Mouse (Mus musculus): Measurements from ENCODE around the gene Sema7a. TPM values are rescaled to one million over a fixed set of nuclear protein-coding genes. Genes with fewer than 3 reads are reported as not detected.

Gene Sema7a
- 0.34 and 0.65 TPM in 2 replicates for polyA plus RNA-seq (2015; fragmentation: Nextera tagmentation; extraction: Ambion mirVana)

- peak; percentile 87 for ATAC-seq (ENCODE audit: insufficient read depth, low FRiP score)
- Histone ChIP-seq H3K4me3 (replicated peaks; ENCODE audit: low read length) (peak within 1 kb of the TSS; percentile 71), H3K27ac (ENCODE audit: low read length) (no peak within 1 kb of the TSS), H3K4me1 (ENCODE audit: control insufficient read depth, insufficient read depth, low read length) (peaks cover 5% of the 10 kb centered on the region), H3K9ac (ENCODE audit: low read length) (peak within 1 kb of the TSS; percentile 76), H3K36me3 (ENCODE audit: control insufficient read depth, insufficient read depth, low read length) (no peaks in the 10 kb centered on the region), H3K27me3 (ENCODE audit: control insufficient read depth, insufficient read depth, low read length) (peaks cover 48% of the 10 kb centered on the region), H3K9me3 (replicated peaks; ENCODE audit: control insufficient read depth, low read length) (no peaks in the 10 kb centered on the region), H3K4me2 (ENCODE audit: low read depth, low read length) (peak within 1 kb of the TSS; percentile 100)
- WGBS = 4% methylated on average over 58 of the region's 60 CpGs
Measured at GRCm38 (mm10) chr9:57939431-57940348, at the start of gene Sema7a. TSS of gene Sema7a (plus strand) at chr9:57940112.

GRCm38 (mm10) chr9:57900478-57900877 is 39.4 kb upstream of the Sema7a start:
- no peaks in the 10 kb centered on the region for H3K27me3 ChIP-seq (ENCODE audit: control insufficient read depth, insufficient read depth, low read length)
- 39% methylated on average over 10 of the region's 10 CpGs for WGBS
- H3K4me1 ChIP-seq (ENCODE audit: control insufficient read depth, insufficient read depth, low read length) = no peaks in the 10 kb centered on the region
- no peak overlapping the region for H3K9ac ChIP-seq (ENCODE audit: low read length)
- no peaks in the 10 kb centered on the region for H3K9me3 ChIP-seq (replicated peaks; ENCODE audit: control insufficient read depth, low read length)
- H3K36me3 ChIP-seq (ENCODE audit: control insufficient read depth, insufficient read depth, low read length) = no peaks in the 10 kb centered on the region
- H3K4me3 ChIP-seq (replicated peaks; ENCODE audit: low read length) = no peak overlapping the region
- no peak overlapping the region for H3K4me2 ChIP-seq (ENCODE audit: low read depth, low read length)
- ATAC-seq (ENCODE audit: insufficient read depth, low FRiP score) = no peak
- H3K27ac ChIP-seq (ENCODE audit: low read length) = no peak overlapping the region

GRCm38 (mm10) chr9:57901197-57901596 is 38.7 kb upstream of the Sema7a start:
- WGBS = 29% methylated on average over 9 of the region's 9 CpGs

DNA sequence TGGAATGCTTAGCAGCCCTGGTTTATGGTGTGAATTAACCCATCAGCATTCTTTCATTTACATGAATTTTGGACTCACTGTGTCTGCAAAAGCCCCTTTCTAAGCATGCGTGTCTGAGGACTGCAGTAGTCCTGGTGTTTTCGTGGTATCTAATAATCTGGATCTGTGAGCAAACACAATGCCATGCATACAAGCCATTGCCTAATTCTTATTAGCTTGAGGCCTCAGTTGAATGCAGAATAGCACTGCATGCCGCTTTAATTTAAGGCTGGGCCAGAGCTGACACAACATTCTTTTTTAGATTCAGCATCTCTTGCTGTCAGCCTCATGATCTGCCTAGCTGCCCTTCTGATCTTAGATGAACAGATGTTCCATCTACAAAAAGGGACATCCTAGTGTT is 38.3 kb upstream of the Sema7a start:
- no peak overlapping the region for H3K9ac ChIP-seq (ENCODE audit: low read length)
- no peak for ATAC-seq (ENCODE audit: insufficient read depth, low FRiP score)
- H3K36me3 ChIP-seq (ENCODE audit: control insufficient read depth, insufficient read depth, low read length) = no peaks in the 10 kb centered on the region

More at GRCm38 (mm10) chr9:57901197-57901596, 38.7 kb upstream of the Sema7a start:
- H3K9me3 ChIP-seq (replicated peaks; ENCODE audit: control insufficient read depth, low read length) = no peaks in the 10 kb centered on the region
- no peaks in the 10 kb centered on the region for H3K36me3 ChIP-seq (ENCODE audit: control insufficient read depth, insufficient read depth, low read length)
- H3K27me3 ChIP-seq (ENCODE audit: control insufficient read depth, insufficient read depth, low read length) = no peaks in the 10 kb centered on the region
- H3K4me1 ChIP-seq (ENCODE audit: control insufficient read depth, insufficient read depth, low read length) = no peaks in the 10 kb centered on the region
- no peak overlapping the region for H3K4me2 ChIP-seq (ENCODE audit: low read depth, low read length)
- ATAC-seq (ENCODE audit: insufficient read depth, low FRiP score) = no peak
- H3K4me3 ChIP-seq (replicated peaks; ENCODE audit: low read length) = no peak overlapping the region
- H3K9ac ChIP-seq (ENCODE audit: low read length) = no peak overlapping the region
- H3K27ac ChIP-seq (ENCODE audit: low read length) = no peak overlapping the region

GRCm38 (mm10) chr9:57902132-57902531 is 37.8 kb upstream of the Sema7a start:
- Histone ChIP-seq H3K27me3 (ENCODE audit: control insufficient read depth, insufficient read depth, low read length) (no peaks in the 10 kb centered on the region), H3K9me3 (replicated peaks; ENCODE audit: control insufficient read depth, low read length) (no peaks in the 10 kb centered on the region), H3K36me3 (ENCODE audit: control insufficient read depth, insufficient read depth, low read length) (no peaks in the 10 kb centered on the region), H3K27ac (ENCODE audit: low read length) (no peak overlapping the region), H3K9ac (ENCODE audit: low read length) (no peak overlapping the region), H3K4me2 (ENCODE audit: low read depth, low read length) (no peak overlapping the region), H3K4me3 (replicated peaks; ENCODE audit: low read length) (no peak overlapping the region), H3K4me1 (ENCODE audit: control insufficient read depth, insufficient read depth, low read length) (no peaks in the 10 kb centered on the region)
- ATAC-seq (ENCODE audit: insufficient read depth, low FRiP score) = no peak
- WGBS = 86% methylated on average over 4 of the region's 4 CpGs

More for the DNA sequence above, 38.3 kb upstream of the Sema7a start:
- no peak overlapping the region for H3K4me2 ChIP-seq (ENCODE audit: low read depth, low read length)
- H3K9me3 ChIP-seq (replicated peaks; ENCODE audit: control insufficient read depth, low read length) = no peaks in the 10 kb centered on the region
- H3K27ac ChIP-seq (ENCODE audit: low read length) = no peak overlapping the region
- 82% methylated on average over 3 of the region's 3 CpGs for WGBS
- H3K4me1 ChIP-seq (ENCODE audit: control insufficient read depth, insufficient read depth, low read length) = no peaks in the 10 kb centered on the region
- H3K4me3 ChIP-seq (replicated peaks; ENCODE audit: low read length) = no peak overlapping the region
- H3K27me3 ChIP-seq (ENCODE audit: control insufficient read depth, insufficient read depth, low read length) = no peaks in the 10 kb centered on the region

GRCm38 (mm10) chr9:57903589-57904249 is 36.2 kb upstream of the Sema7a start:
- WGBS = 64% methylated on average over 8 of the region's 8 CpGs
- Histone ChIP-seq H3K4me1 (ENCODE audit: control insufficient read depth, insufficient read depth, low read length) (no peaks in the 10 kb centered on the region), H3K9ac (ENCODE audit: low read length) (no peak overlapping the region), H3K36me3 (ENCODE audit: control insufficient read depth, insufficient read depth, low read length) (no peaks in the 10 kb centered on the region), H3K27ac (ENCODE audit: low read length) (no peak overlapping the region), H3K27me3 (ENCODE audit: control insufficient read depth, insufficient read depth, low read length) (no peaks in the 10 kb centered on the region), H3K9me3 (replicated peaks; ENCODE audit: control insufficient read depth, low read length) (no peaks in the 10 kb centered on the region), H3K4me3 (replicated peaks; ENCODE audit: low read length) (no peak overlapping the region), H3K4me2 (ENCODE audit: low read depth, low read length) (no peak overlapping the region)
- ATAC-seq (ENCODE audit: insufficient read depth, low FRiP score) = no peak

DNA sequence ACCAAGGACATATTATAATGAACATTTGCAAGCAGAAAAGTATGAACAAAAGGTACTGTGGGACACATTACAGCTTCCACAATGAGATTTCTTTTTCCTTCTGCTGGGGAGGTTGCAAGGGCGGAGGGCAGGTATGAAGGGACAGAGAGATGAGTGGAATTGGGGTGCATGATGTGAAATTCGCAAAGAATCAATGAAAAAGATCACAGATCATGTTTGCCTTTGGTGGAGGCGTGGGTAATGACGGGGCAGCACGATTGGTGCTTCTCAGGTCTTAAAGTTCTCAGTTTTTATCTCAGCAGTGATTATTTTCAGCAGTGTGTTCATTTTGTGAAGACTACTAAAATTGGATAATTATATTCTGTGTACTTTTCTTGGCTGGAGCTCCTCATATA is 35.7 kb upstream of the Sema7a start:
- no peak overlapping the region for H3K27ac ChIP-seq (ENCODE audit: low read length)
- H3K9ac ChIP-seq (ENCODE audit: low read length) = no peak overlapping the region
- H3K4me2 ChIP-seq (ENCODE audit: low read depth, low read length) = no peak overlapping the region
- no peaks in the 10 kb centered on the region for H3K27me3 ChIP-seq (ENCODE audit: control insufficient read depth, insufficient read depth, low read length)
- H3K9me3 ChIP-seq (replicated peaks; ENCODE audit: control insufficient read depth, low read length) = no peaks in the 10 kb centered on the region
- no peak for ATAC-seq (ENCODE audit: insufficient read depth, low FRiP score)
- WGBS = 81% methylated on average over 5 of the region's 5 CpGs
- H3K4me1 ChIP-seq (ENCODE audit: control insufficient read depth, insufficient read depth, low read length) = no peaks in the 10 kb centered on the region
- H3K36me3 ChIP-seq (ENCODE audit: control insufficient read depth, insufficient read depth, low read length) = no peaks in the 10 kb centered on the region
- H3K4me3 ChIP-seq (replicated peaks; ENCODE audit: low read length) = no peak overlapping the region

DNA sequence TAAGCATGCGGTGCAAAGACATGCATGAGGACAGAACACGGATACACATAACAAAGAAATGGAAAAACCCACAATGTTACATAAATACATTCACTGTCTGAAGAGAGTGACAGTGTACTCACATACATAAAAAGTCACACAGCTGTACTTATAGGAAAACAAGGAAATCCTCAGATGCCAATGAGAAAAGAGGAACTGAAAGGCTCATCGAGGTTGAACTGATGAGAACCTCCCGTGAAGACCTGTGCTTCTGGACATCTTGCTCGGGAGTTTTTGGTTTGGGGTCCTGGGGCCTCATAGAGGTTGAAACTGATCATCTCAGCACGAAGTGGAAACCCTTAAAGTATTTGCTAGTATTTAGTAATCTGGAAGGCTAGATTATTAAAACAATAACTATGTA is 32.7 kb upstream of the Sema7a start:
- Histone ChIP-seq H3K4me1 (ENCODE audit: control insufficient read depth, insufficient read depth, low read length) (peaks cover 6% of the 10 kb centered on the region), H3K4me3 (replicated peaks; ENCODE audit: low read length) (no peak overlapping the region), H3K9me3 (replicated peaks; ENCODE audit: control insufficient read depth, low read length) (no peaks in the 10 kb centered on the region), H3K36me3 (ENCODE audit: control insufficient read depth, insufficient read depth, low read length) (no peaks in the 10 kb centered on the region), H3K9ac (ENCODE audit: low read length) (no peak overlapping the region), H3K4me2 (ENCODE audit: low read depth, low read length) (no peak overlapping the region), H3K27me3 (ENCODE audit: control insufficient read depth, insufficient read depth, low read length) (no peaks in the 10 kb centered on the region), H3K27ac (ENCODE audit: low read length) (no peak overlapping the region)
- ATAC-seq (ENCODE audit: insufficient read depth, low FRiP score) = no peak
- 75% methylated on average over 6 of the region's 6 CpGs for WGBS
